Mouse (Mus musculus) cerebellum, adult (tissue): ENCODE data around the gene Gins3.
"Not testable (repeated sequence)": the region's sequence is repeated elsewhere in the genome, so short reads cannot be mapped to it uniquely, and the experiment has no call there.

Experiments used
- ATAC-seq: cut with Nextera tagmentation; 2 replicates; pipeline ENCODE4 v1.9.2; 2017; ENCODE audit warnings: mild to moderate bottlenecking, moderate library complexity, mixed read lengths; ENCODE audit not compliant: insufficient number of reproducible peaks, low FRiP score, low TSS enrichment

Gene Gins3

GRCm38 (mm10) chr8:95633262-95634062 lies at the start of gene Gins3:
Gins3 (plus strand) TSS chr8:95633453.
- ATAC-seq, result peak; percentile 98

GRCm38 (mm10) chr8:95587339-95587738 lies 45.9 kb upstream of the Gins3 start:
- ATAC-seq, result no peak

DNA sequence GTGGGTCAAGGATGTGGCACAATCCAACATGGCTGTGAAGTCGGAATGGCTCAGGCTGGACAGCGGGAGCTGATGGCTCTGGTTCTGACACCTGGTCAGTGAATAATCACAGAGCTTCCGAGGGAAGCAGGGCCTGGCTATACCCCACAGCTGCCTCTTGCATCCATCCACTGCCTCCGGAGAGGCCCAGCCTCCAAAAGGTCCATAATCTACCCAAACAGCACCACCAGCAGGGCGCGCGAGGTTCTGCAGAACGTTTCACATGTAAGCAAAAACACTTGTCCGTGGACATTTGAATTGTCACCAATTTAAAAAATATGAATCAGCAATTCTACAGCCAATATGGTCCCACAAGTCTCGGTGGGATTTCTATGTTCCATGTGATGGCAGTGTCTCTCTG lies 44.0 kb upstream of the Gins3 start:
- ATAC-seq, result no peak

DNA sequence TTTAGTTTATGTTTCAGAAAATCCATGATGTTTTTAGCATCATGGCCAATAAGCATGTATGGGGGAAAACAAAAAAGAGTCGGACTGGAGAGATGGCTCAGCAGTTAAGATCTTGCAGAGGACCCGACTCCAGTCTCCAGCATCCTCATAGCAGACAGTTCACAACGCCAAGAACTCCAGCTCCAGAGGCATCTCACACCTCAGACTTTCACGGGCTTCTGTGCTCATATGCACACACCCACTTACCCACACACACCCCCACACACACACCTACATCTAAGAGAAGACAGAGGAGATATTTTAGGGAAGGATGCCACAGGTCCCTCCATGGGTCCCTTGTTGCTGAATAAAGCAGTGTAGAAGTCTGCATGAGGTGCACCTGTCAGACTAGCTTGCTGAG lies 42.7 kb upstream of the Gins3 start:
- no peak for ATAC-seq

DNA sequence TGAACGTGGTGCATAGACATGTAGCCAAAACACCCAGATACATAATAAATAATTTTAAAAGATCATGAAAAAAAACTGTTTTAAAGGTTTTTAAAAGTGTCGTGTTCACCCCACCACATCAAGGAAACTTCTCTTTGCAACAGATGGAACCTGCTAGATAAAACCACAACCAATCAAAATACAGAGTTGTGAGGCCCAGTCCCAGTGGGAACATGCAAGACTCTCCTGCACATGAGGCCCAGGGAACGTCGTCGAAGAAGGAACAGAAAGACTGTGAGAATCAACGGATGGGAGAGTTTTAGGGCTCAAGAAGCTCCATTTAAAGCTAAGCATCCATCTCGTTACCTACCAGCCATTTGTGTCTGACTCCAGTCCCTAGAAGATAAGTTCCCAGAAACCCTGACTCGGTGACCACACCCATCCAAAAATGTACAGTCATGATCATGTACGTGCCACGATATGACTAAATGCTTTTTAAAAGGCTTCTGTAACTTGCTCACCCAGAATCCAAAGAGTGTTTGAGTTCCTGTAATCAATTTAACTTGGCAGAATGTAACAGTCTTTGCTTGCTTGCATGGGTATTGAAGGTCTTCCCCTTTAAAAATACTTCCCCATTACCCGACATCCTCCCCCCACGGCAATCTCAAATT lies 41.0 kb upstream of the Gins3 start:
- no peak for ATAC-seq

DNA sequence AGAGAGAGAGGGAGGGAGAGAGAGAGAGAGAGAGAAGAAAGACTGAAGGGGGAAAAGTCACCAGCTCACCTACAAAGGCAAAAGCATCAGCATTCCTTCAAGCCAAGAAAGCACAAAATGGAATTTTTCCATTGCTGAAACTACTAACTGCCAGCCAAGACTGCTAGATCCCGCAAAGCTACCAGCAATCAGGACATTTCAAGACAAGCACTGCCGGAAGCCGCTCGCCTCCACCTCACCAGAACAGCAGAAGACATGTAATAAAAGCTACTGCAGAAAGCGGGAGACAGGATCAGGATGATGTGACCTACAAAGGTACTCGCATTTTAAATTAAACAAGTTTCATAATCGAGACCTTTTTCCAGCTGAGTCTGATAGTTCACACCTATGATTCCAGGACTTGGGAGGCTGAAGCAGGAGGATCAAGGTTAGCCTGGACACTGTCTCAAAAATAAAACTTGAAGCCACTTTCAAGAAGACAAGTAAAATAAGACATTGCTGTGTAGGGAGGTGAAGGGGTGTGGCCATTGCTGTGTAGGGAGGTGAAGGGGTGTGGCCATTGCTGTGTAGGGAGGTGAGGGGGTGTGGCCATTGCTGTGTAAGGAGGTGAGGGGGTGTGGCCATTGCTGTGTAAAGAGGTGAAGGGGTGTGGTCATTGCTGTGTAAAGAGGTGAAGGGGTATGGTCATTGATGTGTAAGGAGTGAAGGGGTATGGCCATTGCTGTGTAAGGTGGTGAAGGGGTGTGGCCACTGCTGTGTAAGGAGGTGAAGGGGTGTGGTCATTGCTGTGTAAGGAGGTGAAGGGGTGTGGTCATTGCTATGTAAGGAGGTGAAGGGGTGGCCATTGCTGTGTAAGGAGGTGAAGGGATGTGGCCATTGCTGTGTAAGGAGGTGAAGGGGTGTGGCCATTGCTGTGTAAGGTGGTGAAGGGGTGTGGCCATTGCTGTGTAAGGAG lies 39.5 kb upstream of the Gins3 start:
- ATAC-seq, result no peak

DNA sequence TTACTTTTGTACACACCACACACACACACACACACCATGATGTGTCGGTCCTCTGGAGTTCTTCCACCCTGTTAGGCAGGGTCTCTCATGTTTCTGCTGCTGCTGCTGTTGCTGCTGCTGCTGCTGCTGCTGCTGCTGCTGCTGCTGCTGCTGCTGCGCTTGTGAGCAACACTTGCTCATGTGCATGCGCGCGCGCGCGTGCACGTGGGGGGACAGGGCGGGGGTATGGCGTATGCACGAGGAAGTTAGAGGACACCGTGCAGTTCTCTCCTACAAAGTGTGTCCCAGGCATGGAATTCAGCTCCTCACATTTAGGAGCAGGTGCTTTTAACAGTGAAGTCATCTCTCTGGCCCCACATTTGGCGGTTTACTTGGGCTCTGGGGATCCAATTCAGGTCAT lies 38.1 kb upstream of the Gins3 start:
- ATAC-seq, result no peak

- no peak for ATAC-seq
These were observed 36.4 kb upstream of the Gins3 start for GRCm38 (mm10) chr8:95596841-95597241.

DNA sequence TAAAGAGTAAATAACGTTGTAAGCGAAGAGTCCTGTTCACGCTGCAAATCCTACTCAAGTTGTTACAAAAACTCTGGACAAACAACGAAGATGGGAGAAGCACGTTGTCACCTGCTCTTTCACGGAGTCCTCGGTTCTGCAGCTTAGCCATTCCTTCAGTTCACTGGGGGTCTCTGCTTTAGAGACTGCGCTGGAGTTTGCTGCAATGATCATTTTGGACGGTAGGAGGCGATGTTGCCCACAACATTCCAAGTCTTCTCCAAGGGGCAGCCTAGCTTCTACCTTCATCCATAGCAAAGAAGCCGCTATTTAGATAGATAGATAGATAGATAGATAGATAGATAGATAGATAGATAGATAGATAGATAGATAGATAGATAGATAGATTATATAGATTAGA lies 33.4 kb upstream of the Gins3 start:
- no peak for ATAC-seq

DNA sequence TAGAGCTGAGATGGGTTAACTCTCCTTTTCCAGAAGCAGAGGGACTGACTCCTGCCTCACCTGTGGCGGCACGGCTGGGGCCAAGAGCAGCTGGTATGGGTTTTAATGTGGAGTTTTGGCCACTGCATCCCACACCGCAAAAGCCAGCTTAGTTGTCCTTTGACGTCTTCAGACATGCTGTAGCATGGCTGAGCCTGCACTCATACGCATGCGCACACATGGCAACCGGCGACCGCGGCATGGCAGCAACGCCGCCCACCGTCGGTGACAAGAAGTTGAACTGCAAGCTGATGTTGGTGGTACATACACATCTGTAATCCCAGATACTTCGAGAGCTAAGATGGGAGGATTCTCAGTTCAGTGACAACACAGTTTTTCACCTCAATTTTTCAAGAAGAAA lies 31.9 kb upstream of the Gins3 start:
- no peak for ATAC-seq

DNA sequence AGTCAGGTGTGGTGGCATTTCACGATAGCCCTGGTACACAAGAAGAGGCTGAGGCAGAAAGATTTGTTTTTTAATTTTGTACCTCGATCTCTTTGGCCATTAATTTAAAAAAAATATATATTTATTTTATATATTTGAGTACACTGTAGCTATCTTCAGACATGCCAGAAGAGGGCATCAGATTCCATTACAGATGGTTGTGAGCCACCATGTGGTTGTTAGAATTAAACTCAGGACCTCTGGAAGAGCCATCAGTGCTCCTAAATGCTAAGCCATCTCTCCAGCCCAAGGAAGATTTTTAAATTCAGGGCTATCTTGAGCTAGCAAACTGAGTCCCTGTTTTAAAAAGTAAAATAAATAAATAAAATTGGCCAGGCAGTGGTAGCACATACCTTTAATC lies 31.1 kb upstream of the Gins3 start:
- ATAC-seq, result no peak

GRCm38 (mm10) chr8:95606509-95606908 lies 26.7 kb upstream of the Gins3 start:
- not testable (repeated sequence) for ATAC-seq

- no peak for ATAC-seq
These were observed 26.0 kb upstream of the Gins3 start for GRCm38 (mm10) chr8:95607210-95607609.

DNA sequence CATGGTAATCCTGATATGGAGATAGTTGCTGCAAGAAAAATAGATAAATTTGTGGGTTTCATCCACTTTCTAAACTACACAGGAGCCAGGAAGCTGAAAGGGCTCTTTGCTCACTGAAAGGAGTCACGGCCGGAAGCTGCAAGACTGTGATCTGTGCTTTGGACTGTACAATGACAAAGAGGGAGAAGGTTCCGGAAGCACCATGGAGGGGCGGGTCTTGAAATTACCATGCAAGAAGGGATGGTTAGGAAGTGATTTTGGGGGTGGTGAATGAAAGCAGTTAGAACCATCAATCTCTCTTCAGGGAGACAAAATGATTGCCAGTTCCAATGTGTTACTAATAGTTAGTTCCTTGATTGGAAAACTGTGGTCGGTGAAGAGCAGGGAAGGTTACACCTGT lies 23.8 kb upstream of the Gins3 start:
- no peak for ATAC-seq

GRCm38 (mm10) chr8:95610749-95611148 lies 22.5 kb upstream of the Gins3 start:
- no peak for ATAC-seq

DNA sequence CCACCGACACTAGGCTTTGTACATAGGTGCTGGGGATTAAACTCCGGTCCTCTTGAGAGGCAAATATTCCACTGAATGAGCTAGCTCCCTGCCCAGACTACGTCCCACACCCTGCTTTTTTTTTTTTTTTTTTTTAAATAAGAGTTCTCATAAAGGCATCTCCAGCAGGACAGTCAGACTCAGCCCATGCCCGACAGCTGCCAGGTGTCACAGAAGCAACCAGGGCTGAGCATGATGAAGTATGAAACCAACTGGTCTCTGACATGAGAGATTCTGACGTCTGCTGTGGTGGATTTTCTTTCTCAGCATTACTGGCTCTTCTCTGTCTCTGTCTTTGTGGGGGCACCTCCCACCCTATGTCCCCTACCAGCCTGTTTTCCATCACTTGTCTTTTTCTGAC lies 21.5 kb upstream of the Gins3 start:
- no peak for ATAC-seq

DNA sequence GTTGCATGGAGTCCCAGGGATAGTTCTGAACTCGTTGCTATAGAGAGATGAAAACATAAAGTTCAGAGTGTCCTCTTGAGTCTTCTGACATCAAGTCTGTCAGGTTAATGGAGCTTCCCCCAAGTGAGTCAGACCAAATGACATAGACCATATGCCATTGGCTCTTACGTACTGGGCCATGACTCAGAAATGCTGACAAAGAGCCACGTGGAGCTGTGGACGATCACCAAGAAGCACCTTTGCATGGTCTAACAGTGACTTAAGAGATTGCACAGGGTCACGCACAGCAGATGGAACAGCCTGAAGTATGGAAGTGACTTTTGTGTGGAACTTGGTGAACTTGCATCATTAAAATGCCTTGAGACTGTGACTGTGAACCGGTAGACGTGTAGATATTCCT lies 16.9 kb upstream of the Gins3 start:
- no peak for ATAC-seq

DNA sequence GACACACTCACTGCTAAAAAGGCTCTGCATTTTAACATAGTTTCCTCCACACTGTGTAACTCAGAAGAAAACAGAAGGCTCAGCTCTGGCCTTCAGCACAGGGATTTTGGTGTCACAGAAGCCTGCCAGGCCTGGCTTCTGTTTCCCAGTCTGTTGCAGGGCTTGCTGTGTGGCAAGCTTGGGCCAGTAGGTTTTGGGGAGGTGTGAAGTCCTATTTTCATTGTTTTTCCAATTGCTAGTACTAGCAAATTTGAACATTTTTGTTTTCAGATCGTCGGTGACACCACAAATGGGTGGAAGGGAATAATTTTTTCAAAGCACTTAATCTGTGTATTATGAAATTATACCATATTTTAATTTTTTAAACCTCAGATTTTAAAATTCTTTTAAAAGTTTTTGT lies 13.2 kb upstream of the Gins3 start:
- ATAC-seq, result no peak

GRCm38 (mm10) chr8:95624833-95625232 lies 8.4 kb upstream of the Gins3 start:
- ATAC-seq, result no peak

GRCm38 (mm10) chr8:95632840-95633239 lies 413 bp upstream of the Gins3 start:
- no peak for ATAC-seq

GRCm38 (mm10) chr8:95634063-95634340 lies 749 bp downstream of the Gins3 start:
- no peak for ATAC-seq
